Mouse (Mus musculus): ENCODE measurements at regions not wholly inside any gene's neighbourhood (a gene's known extent, or its start where the extent isn't known, plus 50 kb on each side); places are given as distances from the start of the nearest gene placed in this dataset.
"Not testable (repeated sequence)": the region's sequence is repeated elsewhere in the genome, so short reads cannot be mapped to it uniquely, and the experiment has no call there.

GRCm38 (mm10) chr13:68298862-68299261 is 283.1 kb downstream of the Mtrr start:
- not testable (repeated sequence) for ATAC-seq
- WGBS: 85% methylated on average over 3 of the region's 7 CpGs

GRCm38 (mm10) chr13:68258285-68258684 is 323.7 kb downstream of the Mtrr start:
- not testable (repeated sequence) for H3K4me2 ChIP-seq (ENCODE audit: low read length); H3K36me3 ChIP-seq (ENCODE audit: control insufficient read depth, insufficient read depth, low read length); ATAC-seq; H3K4me3 ChIP-seq (ENCODE audit: low read depth, low read length); H3K4me1 ChIP-seq (ENCODE audit: control insufficient read depth, insufficient read depth, low read length); H3K27ac ChIP-seq (ENCODE audit: low read depth, low read length); H3K27me3 ChIP-seq (replicated peaks; ENCODE audit: control insufficient read depth, insufficient read depth, low read length); H3K9me3 ChIP-seq (replicated peaks; ENCODE audit: control insufficient read depth, low read length); H3K9ac ChIP-seq (ENCODE audit: low read length)
- WGBS: 83% methylated on average over 7 of the region's 7 CpGs
- peak; percentile 0 for DNase-seq (ENCODE audit: low spot score)

More at GRCm38 (mm10) chr13:68298862-68299261, 283.1 kb downstream of the Mtrr start:
- H3K9ac ChIP-seq (ENCODE audit: low read length); H3K4me3 ChIP-seq (ENCODE audit: low read depth, low read length); H3K9me3 ChIP-seq (replicated peaks; ENCODE audit: control insufficient read depth, low read length); H3K36me3 ChIP-seq (ENCODE audit: control insufficient read depth, insufficient read depth, low read length); H3K4me2 ChIP-seq (ENCODE audit: low read length); H3K27me3 ChIP-seq (replicated peaks; ENCODE audit: control insufficient read depth, insufficient read depth, low read length); H3K27ac ChIP-seq (ENCODE audit: low read depth, low read length); DNase-seq (ENCODE audit: low spot score); H3K4me1 ChIP-seq (ENCODE audit: control insufficient read depth, insufficient read depth, low read length): not testable (repeated sequence)

Measured in forebrain, embryonic 14.5 days (tissue).